Mouse (Mus musculus): ENCODE data around the gene Hist1h2ao. TPM values are rescaled to one million over a fixed set of nuclear protein-coding genes. Genes with fewer than 3 reads are reported as not detected.
A peak's percentile ranks its signal among the peaks of the same experiment; 100 is the strongest.
"Not testable (repeated sequence)": the region's sequence is repeated elsewhere in the genome, so short reads cannot be mapped to it uniquely, and the experiment has no call there.

Hist1h2ao gene
- polyA plus RNA-seq, 1 experiment from 2014 or later = not detected

- Histone ChIP-seq H3K4me3 (ENCODE audit: low read length) (peak overlapping the region; percentile 35), H3K9me3 (ENCODE audit: control insufficient read depth, low read length) (no peaks in the 10 kb centered on the region), H3K9ac (ENCODE audit: low read depth, low read length) (no peak overlapping the region; the same call in 1 of the 2 replicates), H3K36me3 (ENCODE audit: control insufficient read depth, insufficient read depth, low read length) (no peaks in the 10 kb centered on the region), H3K27me3 (replicated peaks; ENCODE audit: control insufficient read depth, insufficient read depth, low read length) (0 out of 2 replicates have a peak, but pooled peaks cover 2% of the 10 kb centered on the region), H3K4me1 (ENCODE audit: control insufficient read depth, insufficient read depth, low read depth, low read length) (peaks cover 32% of the 10 kb centered on the region), H3K4me2 (ENCODE audit: low read length) (peak overlapping the region; percentile 56), H3K27ac (ENCODE audit: low read depth, low read length) (no peak overlapping the region)
- 2% methylated on average over 9 of the region's 9 CpGs for WGBS
- no peak for ATAC-seq
These were observed 26.5 kb upstream of the Hist1h2ao start for GRCm38 (mm10) chr13:21783734-21784161.

GRCm38 (mm10) chr13:21784311-21784710 lies 26.0 kb upstream of the Hist1h2ao start:
- Histone ChIP-seq H3K27ac (ENCODE audit: low read depth, low read length) (no peak overlapping the region), H3K36me3 (ENCODE audit: control insufficient read depth, insufficient read depth, low read length) (no peaks in the 10 kb centered on the region), H3K9ac (ENCODE audit: low read depth, low read length) (no peak overlapping the region; the same call in 1 of the 2 replicates), H3K4me1 (ENCODE audit: control insufficient read depth, insufficient read depth, low read depth, low read length) (peaks cover 30% of the 10 kb centered on the region), H3K4me3 (ENCODE audit: low read length) (no peak overlapping the region), H3K27me3 (replicated peaks; ENCODE audit: control insufficient read depth, insufficient read depth, low read length) (0 out of 2 replicates have a peak, but pooled peaks cover 2% of the 10 kb centered on the region), H3K4me2 (ENCODE audit: low read length) (peak overlapping the region; percentile 56), H3K9me3 (ENCODE audit: control insufficient read depth, low read length) (no peaks in the 10 kb centered on the region)
- WGBS = 18% methylated on average over 6 of the region's 6 CpGs
- ATAC-seq = no peak

GRCm38 (mm10) chr13:21786189-21786898 lies 23.9 kb upstream of the Hist1h2ao start:
- WGBS = 4% methylated on average over 8 of the region's 8 CpGs
- no peaks in the 10 kb centered on the region for H3K9me3 ChIP-seq (ENCODE audit: control insufficient read depth, low read length)

GRCm38 (mm10) chr13:21786899-21787629 lies 23.2 kb upstream of the Hist1h2ao start, which contains the start of the genes Hist1h2an and Hist1h2bp:
TSS of gene Hist1h2an (minus strand) at chr13:21787218.
TSS of gene Hist1h2bp (plus strand) at chr13:21787461.
- peak; percentile 97 for ATAC-seq
- H3K9me3 ChIP-seq (ENCODE audit: control insufficient read depth, low read length); H3K27me3 ChIP-seq (replicated peaks; ENCODE audit: control insufficient read depth, insufficient read depth, low read length); H3K36me3 ChIP-seq (ENCODE audit: control insufficient read depth, insufficient read depth, low read length): not testable (repeated sequence)
- Histone ChIP-seq H3K9ac (ENCODE audit: low read depth, low read length) (peak within 1 kb of the TSS; percentile 51; the same call in 1 of the 2 replicates), H3K4me3 (ENCODE audit: low read length) (peak within 1 kb of the TSS; percentile 42), H3K4me2 (ENCODE audit: low read length) (peak within 1 kb of the TSS; percentile 67), H3K27ac (ENCODE audit: low read depth, low read length) (peak within 1 kb of the TSS; percentile 77), H3K4me1 (ENCODE audit: control insufficient read depth, insufficient read depth, low read depth, low read length) (peaks cover 23% of the 10 kb centered on the region)
- WGBS = under 1% methylated on average over 35 of the region's 63 CpGs

More at GRCm38 (mm10) chr13:21786189-21786898, 23.9 kb upstream of the Hist1h2ao start:
- peaks cover 23% of the 10 kb centered on the region for H3K4me1 ChIP-seq (ENCODE audit: control insufficient read depth, insufficient read depth, low read depth, low read length)
- H3K4me2 ChIP-seq (ENCODE audit: low read length) = peak overlapping the region; percentile 67
- ATAC-seq = no peak
- peak overlapping the region; percentile 42 for H3K4me3 ChIP-seq (ENCODE audit: low read length)
- no peaks in the 10 kb centered on the region for H3K36me3 ChIP-seq (ENCODE audit: control insufficient read depth, insufficient read depth, low read length)
- H3K27ac ChIP-seq (ENCODE audit: low read depth, low read length) = peak overlapping the region; percentile 72; the same call in 1 of the 2 replicates
- no peaks in the 10 kb centered on the region for H3K27me3 ChIP-seq (replicated peaks; ENCODE audit: control insufficient read depth, insufficient read depth, low read length)
- H3K9ac ChIP-seq (ENCODE audit: low read depth, low read length) = peak overlapping the region; percentile 51; the same call in 1 of the 2 replicates

- H3K4me1 ChIP-seq (ENCODE audit: control insufficient read depth, insufficient read depth, low read depth, low read length) = peaks cover 17% of the 10 kb centered on the region
- H3K9me3 ChIP-seq (ENCODE audit: control insufficient read depth, low read length) = no peaks in the 10 kb centered on the region
- no peak overlapping the region for H3K27ac ChIP-seq (ENCODE audit: low read depth, low read length)
- H3K36me3 ChIP-seq (ENCODE audit: control insufficient read depth, insufficient read depth, low read length) = no peaks in the 10 kb centered on the region
- peak overlapping the region; percentile 63 for H3K4me2 ChIP-seq (ENCODE audit: low read length)
- H3K9ac ChIP-seq (ENCODE audit: low read depth, low read length) = no peak overlapping the region
- WGBS = 16% methylated on average over 14 of the region's 21 CpGs
- H3K27me3 ChIP-seq (replicated peaks; ENCODE audit: control insufficient read depth, insufficient read depth, low read length) = no peaks in the 10 kb centered on the region
- ATAC-seq = peak; percentile 10
- no peak overlapping the region; the same call in 1 of the 2 replicates for H3K4me3 ChIP-seq (ENCODE audit: low read length)
These were observed 22.3 kb upstream of the Hist1h2ao start for GRCm38 (mm10) chr13:21787760-21788593.

- no peak for ATAC-seq
- H3K27me3 ChIP-seq (replicated peaks; ENCODE audit: control insufficient read depth, insufficient read depth, low read length) = no peaks in the 10 kb centered on the region
- no peak overlapping the region for H3K27ac ChIP-seq (ENCODE audit: low read depth, low read length)
- no peak overlapping the region for H3K4me2 ChIP-seq (ENCODE audit: low read length)
- WGBS = 60% methylated on average over 6 of the region's 6 CpGs
- no peaks in the 10 kb centered on the region for H3K36me3 ChIP-seq (ENCODE audit: control insufficient read depth, insufficient read depth, low read length)
- no peak overlapping the region for H3K9ac ChIP-seq (ENCODE audit: low read depth, low read length)
- H3K4me3 ChIP-seq (ENCODE audit: low read length) = no peak overlapping the region
- H3K9me3 ChIP-seq (ENCODE audit: control insufficient read depth, low read length) = no peaks in the 10 kb centered on the region
- H3K4me1 ChIP-seq (ENCODE audit: control insufficient read depth, insufficient read depth, low read depth, low read length) = peaks cover 10% of the 10 kb centered on the region
These were observed 20.3 kb upstream of the Hist1h2ao start for GRCm38 (mm10) chr13:21789925-21790324.

- H3K4me1 ChIP-seq (ENCODE audit: control insufficient read depth, insufficient read depth, low read depth, low read length) = peaks cover 10% of the 10 kb centered on the region
- no peaks in the 10 kb centered on the region for H3K36me3 ChIP-seq (ENCODE audit: control insufficient read depth, insufficient read depth, low read length)
- H3K4me3 ChIP-seq (ENCODE audit: low read length) = peak overlapping the region; percentile 19; the same call in 1 of the 2 replicates
- H3K9ac ChIP-seq (ENCODE audit: low read depth, low read length) = 0 out of 2 replicates have a peak overlapping the region, but pooled peaks have one; percentile 28
- no peak for ATAC-seq
- peak overlapping the region; percentile 50 for H3K4me2 ChIP-seq (ENCODE audit: low read length)
- H3K27me3 ChIP-seq (replicated peaks; ENCODE audit: control insufficient read depth, insufficient read depth, low read length) = no peaks in the 10 kb centered on the region
- no peaks in the 10 kb centered on the region for H3K9me3 ChIP-seq (ENCODE audit: control insufficient read depth, low read length)
- WGBS = 5% methylated on average over 17 of the region's 18 CpGs
- H3K27ac ChIP-seq (ENCODE audit: low read depth, low read length) = no peak overlapping the region
These were observed 19.5 kb upstream of the Hist1h2ao start for GRCm38 (mm10) chr13:21790601-21791283.

- no peaks in the 10 kb centered on the region for H3K36me3 ChIP-seq (ENCODE audit: control insufficient read depth, insufficient read depth, low read length)
These were observed 14.7 kb upstream of the Hist1h2ao start for GRCm38 (mm10) chr13:21795584-21795983.

More at GRCm38 (mm10) chr13:21795584-21795983, 14.7 kb upstream of the Hist1h2ao start:
- H3K27ac ChIP-seq (ENCODE audit: low read depth, low read length) = no peak overlapping the region
- no peak overlapping the region for H3K9ac ChIP-seq (ENCODE audit: low read depth, low read length)
- no peak overlapping the region for H3K4me2 ChIP-seq (ENCODE audit: low read length)
- no peaks in the 10 kb centered on the region for H3K27me3 ChIP-seq (replicated peaks; ENCODE audit: control insufficient read depth, insufficient read depth, low read length)
- no peak for ATAC-seq
- peaks cover 4% of the 10 kb centered on the region for H3K4me1 ChIP-seq (ENCODE audit: control insufficient read depth, insufficient read depth, low read depth, low read length)
- WGBS = 91% methylated on average over 7 of the region's 7 CpGs
- H3K4me3 ChIP-seq (ENCODE audit: low read length) = no peak overlapping the region
- H3K9me3 ChIP-seq (ENCODE audit: control insufficient read depth, low read length) = no peaks in the 10 kb centered on the region

All from hindbrain, embryonic 16.5 days (tissue).